Mouse (Mus musculus) embryonic facial prominence, embryonic 12.5 days (tissue): ENCODE data around the gene Ifrd2. TPM values are rescaled to one million over a fixed set of nuclear protein-coding genes. Genes with fewer than 3 reads are reported as not detected.
A peak's percentile ranks its signal among the peaks of the same experiment; 100 is the strongest.

Experiments used
- ATAC-seq: fragments of 200-750 bp; cut with Nextera tagmentation; 2 replicates; pipeline ENCODE4 v1.8.0; 2017; ENCODE audit not compliant: insufficient number of reproducible peaks, insufficient read depth, low FRiP score, low TSS enrichment
- H3K27ac ChIP-seq: fragments of 300-500 bp; sonication (generic); 2 replicates; pipeline ENCODE4 v1.5.1; 2016; ENCODE audit warnings: mild to moderate bottlenecking
- H3K27me3 ChIP-seq: fragments of 300-500 bp; sonication (generic); 2 replicates; pipeline ENCODE4 v1.6.1; 2016; ENCODE audit warnings: mild to moderate bottlenecking, moderate library complexity
- H3K36me3 ChIP-seq: fragments of 300-500 bp; sonication (generic); 2 replicates; pipeline ENCODE4 v1.6.1; 2016; ENCODE audit warnings: mild to moderate bottlenecking
- H3K4me1 ChIP-seq: fragments of 300-500 bp; sonication (generic); 2 replicates; pipeline ENCODE4 v1.6.1; 2016
- H3K4me2 ChIP-seq: fragments of 300-500 bp; sonication (generic); replicated peaks from 2 replicates; pipeline ENCODE4 v1.6.1; 2016; ENCODE audit warnings: mild to moderate bottlenecking, moderate library complexity
- H3K4me3 ChIP-seq: fragments of 300-500 bp; sonication (generic); 2 replicates; pipeline ENCODE4 v1.5.1; 2016; ENCODE audit warnings: mild to moderate bottlenecking
- H3K9ac ChIP-seq: fragments of 300-500 bp; sonication (generic); 2 replicates; pipeline ENCODE4 v1.6.1; 2016; ENCODE audit warnings: mild to moderate bottlenecking, moderate library complexity
- H3K9me3 ChIP-seq: fragments of 300-500 bp; sonication (generic); 2 replicates; pipeline ENCODE4 v1.6.1; 2016; ENCODE audit warnings: mild to moderate bottlenecking, moderate library complexity
- WGBS: fragments of 180-500 bp; shearing (Covaris S2); methylation state at CpG from one replicate; pipeline ENCODE4 v1.1.7; 2016; 5-methylcytosine and 5-hydroxymethylcytosine counted together
- polyA plus RNA-seq: library from polyadenylated mRNA; unstranded; fragments of >200 nt; fragmentation: Nextera tagmentation; extraction: Ambion mirVana; gene quantifications from 2 replicates; pipeline ENCODE4 v1.2.1, GENCODE M21; 2016

Gene Ifrd2
- polyA plus RNA-seq, 1 experiment from 2014 or later = 36.9 TPM

DNA sequence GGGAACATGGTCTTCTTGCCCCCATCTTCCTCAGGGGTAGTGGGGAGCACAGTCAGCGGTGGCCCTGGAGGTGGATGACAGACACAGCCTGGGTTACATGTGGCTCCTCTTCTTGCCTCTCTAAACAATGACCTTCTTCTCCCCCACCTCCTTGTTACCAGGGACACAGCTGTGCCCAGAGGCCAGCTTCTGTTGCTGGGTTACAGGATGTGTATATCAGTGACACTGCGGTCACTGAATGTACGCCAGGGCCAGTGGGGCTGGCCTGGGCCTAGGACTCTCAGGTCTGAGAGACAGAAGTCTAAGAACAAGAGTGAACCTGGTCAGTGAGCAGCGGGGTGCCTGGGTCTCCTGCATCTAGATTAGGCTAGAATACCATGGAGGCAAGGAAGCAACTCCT lies 27.6 kb downstream of the Ifrd2 start:
- no peak overlapping the region for H3K9ac ChIP-seq
- no peaks in the 10 kb centered on the region for H3K27me3 ChIP-seq
- no peak overlapping the region for H3K4me2 ChIP-seq
- no peak overlapping the region for H3K4me3 ChIP-seq
- 61% methylated on average over 4 of the region's 4 CpGs for WGBS
- H3K36me3 ChIP-seq = peaks cover 58% of the 10 kb centered on the region
- no peak overlapping the region for H3K27ac ChIP-seq
- H3K9me3 ChIP-seq = no peaks in the 10 kb centered on the region
- H3K4me1 ChIP-seq = peaks cover 11% of the 10 kb centered on the region
- no peak for ATAC-seq

DNA sequence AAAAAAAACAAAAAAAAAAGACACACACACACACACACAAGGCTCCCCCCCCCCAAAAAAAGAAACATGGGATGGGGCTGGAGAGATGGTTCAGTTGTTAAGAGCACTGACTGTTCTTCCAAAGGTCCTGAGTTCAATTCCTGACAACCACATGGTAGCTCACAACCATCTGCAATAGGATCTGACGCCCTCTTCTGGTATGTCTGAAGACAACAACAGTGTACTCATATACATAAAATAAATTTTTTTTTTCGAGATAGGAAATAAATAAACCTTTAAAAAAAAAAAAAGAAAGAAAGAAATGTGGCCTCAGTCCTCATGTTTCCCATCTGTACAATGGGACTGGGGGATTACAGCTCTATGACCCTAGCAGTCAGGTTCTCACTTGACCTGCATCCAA lies 30.0 kb downstream of the Ifrd2 start:
- no peak for ATAC-seq
- no peak overlapping the region for H3K4me2 ChIP-seq
- 80% methylated on average over 2 of the region's 2 CpGs for WGBS
- H3K27ac ChIP-seq = no peak overlapping the region
- no peaks in the 10 kb centered on the region for H3K27me3 ChIP-seq
- H3K36me3 ChIP-seq = peaks cover 74% of the 10 kb centered on the region
- no peak overlapping the region for H3K4me3 ChIP-seq
- H3K9ac ChIP-seq = no peak overlapping the region
- no peaks in the 10 kb centered on the region for H3K9me3 ChIP-seq
- peaks cover 4% of the 10 kb centered on the region; the same call in 1 of the 2 replicates for H3K4me1 ChIP-seq

DNA sequence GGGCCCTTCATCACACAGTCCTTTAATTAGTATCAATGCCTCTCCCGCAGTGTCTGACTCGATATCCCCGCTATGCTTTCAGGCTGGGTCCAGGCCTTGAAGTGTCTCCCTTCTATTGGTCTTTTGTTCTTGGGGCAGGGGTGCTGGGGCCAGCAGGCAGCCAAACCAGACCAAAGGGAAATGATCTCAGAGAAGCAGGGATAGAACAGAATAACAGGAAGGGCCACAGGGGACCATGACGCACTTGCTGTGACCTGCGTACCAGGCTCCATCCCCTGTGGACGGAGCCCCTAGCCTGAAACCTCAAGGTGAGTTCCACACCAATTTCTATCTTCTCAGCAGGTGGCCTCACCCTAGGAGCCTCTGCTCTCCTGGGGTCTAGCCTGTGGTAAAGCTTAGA lies 30.7 kb downstream of the Ifrd2 start:
- H3K9ac ChIP-seq = no peak overlapping the region
- no peak for ATAC-seq
- 86% methylated on average over 6 of the region's 6 CpGs for WGBS
- H3K9me3 ChIP-seq = no peaks in the 10 kb centered on the region
- H3K27ac ChIP-seq = 0 out of 2 replicates have a peak overlapping the region, but pooled peaks have one; percentile 23
- peaks cover 78% of the 10 kb centered on the region for H3K36me3 ChIP-seq
- no peaks in the 10 kb centered on the region for H3K27me3 ChIP-seq
- H3K4me2 ChIP-seq = no peak overlapping the region
- H3K4me3 ChIP-seq = no peak overlapping the region
- peaks cover 2% of the 10 kb centered on the region; the same call in 1 of the 2 replicates for H3K4me1 ChIP-seq

DNA sequence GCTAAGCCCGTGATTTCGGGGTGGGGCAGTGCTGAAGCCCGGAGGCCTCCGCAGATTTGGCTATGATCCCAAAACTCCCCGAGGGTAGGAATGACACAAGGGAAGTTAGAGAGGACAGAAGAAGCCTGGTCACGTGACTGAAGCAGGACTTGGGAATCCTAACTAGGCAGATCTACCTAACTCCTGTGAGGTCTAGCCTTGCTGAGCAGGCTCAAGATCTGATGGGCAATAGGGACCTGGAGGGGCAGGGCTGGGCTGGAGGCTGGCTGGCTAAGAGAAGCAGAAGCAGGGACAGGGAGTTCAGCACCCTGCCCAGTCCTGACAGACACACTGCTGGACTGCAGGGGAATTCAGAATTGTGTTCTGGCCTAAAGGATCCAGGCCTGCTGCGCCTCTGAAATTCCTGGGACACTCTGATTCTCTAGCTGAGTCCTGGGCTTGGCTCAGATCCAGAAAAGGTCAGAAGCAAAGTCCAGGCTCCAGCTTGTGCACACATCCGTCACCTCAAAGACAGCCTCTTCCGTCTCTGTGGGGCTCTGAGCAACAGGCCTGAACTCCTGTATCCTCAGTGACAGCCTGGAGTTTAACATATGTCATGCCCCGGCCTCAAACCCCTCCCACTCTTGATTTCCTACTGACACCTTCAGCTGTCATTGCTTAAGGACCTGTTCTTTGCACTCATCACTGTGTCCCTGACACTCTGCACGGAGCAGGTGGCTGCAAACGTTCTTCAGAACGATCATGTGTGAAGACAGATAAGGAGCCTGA lies 31.5 kb downstream of the Ifrd2 start:
- Histone ChIP-seq H3K36me3 (peaks cover 79% of the 10 kb centered on the region), H3K4me3 (no peak overlapping the region), H3K27me3 (no peaks in the 10 kb centered on the region), H3K9ac (no peak overlapping the region), H3K9me3 (no peaks in the 10 kb centered on the region), H3K4me1 (no peaks in the 10 kb centered on the region), H3K27ac (0 out of 2 replicates have a peak overlapping the region, but pooled peaks have one; percentile 17), H3K4me2 (no peak overlapping the region)
- whole genome bisulfite sequencing = 74% methylated on average over 13 of the region's 13 CpGs
- ATAC-seq = no peak

DNA sequence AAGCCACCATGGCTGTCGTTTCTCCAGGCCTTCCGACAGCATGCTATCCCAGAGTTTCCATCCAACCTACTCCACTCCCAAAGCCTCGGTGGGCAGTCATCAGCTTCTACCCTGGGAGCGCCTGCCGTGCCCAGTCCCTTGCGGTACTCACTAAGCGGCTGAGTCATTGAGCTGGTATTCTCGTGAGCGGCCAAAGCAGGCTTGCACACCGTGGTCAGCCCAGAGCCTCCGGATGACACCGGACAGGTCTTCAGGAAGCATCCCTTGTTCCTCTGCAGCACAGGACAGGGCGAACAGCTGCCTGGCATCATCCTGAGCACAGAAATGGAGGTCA lies 32.1 kb downstream of the Ifrd2 start:
- Histone ChIP-seq H3K4me2 (no peak overlapping the region), H3K36me3 (peaks cover 80% of the 10 kb centered on the region), H3K27me3 (no peaks in the 10 kb centered on the region), H3K4me1 (no peaks in the 10 kb centered on the region), H3K9ac (no peak overlapping the region), H3K4me3 (no peak overlapping the region), H3K9me3 (no peaks in the 10 kb centered on the region), H3K27ac (no peak overlapping the region)
- 88% methylated on average over 13 of the region's 13 CpGs for WGBS
- no peak for ATAC-seq

DNA sequence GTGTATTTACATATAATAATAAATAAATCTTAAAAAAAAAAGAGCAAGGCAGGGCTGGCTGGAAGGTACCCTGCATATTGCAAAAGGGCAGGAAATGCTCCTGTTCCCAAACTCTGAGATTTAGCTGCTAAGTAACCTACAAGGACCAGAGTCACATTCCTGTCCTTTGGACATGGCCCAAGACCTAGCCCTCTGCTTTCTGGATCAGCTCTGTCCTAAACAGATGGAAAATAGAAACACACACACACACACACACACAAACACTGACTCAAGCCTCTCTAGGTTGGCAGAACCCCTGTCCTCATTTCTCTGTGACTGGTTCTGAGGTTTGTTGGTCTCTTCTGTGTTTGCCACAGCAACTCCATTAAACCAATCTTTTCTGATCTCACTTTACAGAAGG lies 33.5 kb downstream of the Ifrd2 start:
- no peak overlapping the region for H3K9ac ChIP-seq
- no peak overlapping the region for H3K4me3 ChIP-seq
- peaks cover under 1% of the 10 kb centered on the region for H3K4me1 ChIP-seq
- H3K27me3 ChIP-seq = no peaks in the 10 kb centered on the region
- ATAC-seq = no peak
- H3K27ac ChIP-seq = no peak overlapping the region
- no peaks in the 10 kb centered on the region for H3K9me3 ChIP-seq
- peaks cover 76% of the 10 kb centered on the region for H3K36me3 ChIP-seq
- no peak overlapping the region for H3K4me2 ChIP-seq

DNA sequence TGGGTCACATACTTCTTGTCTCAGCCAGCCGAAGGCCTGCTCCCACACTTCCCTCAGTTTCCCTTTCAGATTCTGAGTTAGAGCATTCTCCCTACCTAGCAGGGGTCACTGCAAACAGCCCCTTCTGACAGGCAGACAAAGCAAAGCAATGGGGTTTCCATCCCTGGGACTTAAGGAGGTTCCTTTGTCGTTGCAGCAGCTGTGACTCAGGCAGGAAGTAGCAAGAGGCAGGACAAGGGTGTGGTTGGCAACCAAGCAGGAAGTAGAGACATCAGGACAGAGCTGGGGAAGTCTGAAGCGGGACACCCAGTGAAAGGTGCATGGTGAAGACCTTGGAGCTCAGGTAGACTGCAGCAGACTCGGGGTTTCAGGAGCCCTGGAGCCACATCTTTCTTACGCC lies 37.1 kb downstream of the Ifrd2 start:
- WGBS = 72% methylated on average over 5 of the region's 5 CpGs
- Histone ChIP-seq H3K27ac (no peak overlapping the region; the same call in 1 of the 2 replicates), H3K9ac (no peak overlapping the region), H3K4me3 (no peak overlapping the region), H3K36me3 (peaks cover 52% of the 10 kb centered on the region), H3K9me3 (no peaks in the 10 kb centered on the region), H3K27me3 (no peaks in the 10 kb centered on the region), H3K4me1 (peaks cover 36% of the 10 kb centered on the region), H3K4me2 (no peak overlapping the region)
- ATAC-seq = no peak

DNA sequence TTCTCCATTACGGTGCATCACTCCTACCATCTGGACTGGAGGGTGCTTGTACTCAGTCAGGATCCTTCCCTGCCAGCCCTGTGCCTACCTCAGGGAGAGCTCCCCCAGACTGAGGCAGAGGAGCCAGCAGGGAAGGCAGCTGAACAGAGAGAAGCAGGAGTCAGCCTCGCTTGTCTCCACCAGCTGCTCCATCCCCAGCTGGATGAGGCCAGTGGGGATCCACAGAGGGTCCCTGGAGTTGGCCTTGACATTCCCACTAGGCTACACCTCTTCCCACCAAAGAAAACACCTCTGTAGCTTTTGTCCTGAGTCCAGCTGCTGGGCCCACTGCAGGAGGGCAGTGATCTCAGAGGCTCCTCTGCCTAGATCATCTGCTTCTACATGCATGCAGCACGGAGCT lies 37.5 kb downstream of the Ifrd2 start:
- Histone ChIP-seq H3K27ac (peak overlapping the region; percentile 7; the same call in 1 of the 2 replicates), H3K27me3 (no peaks in the 10 kb centered on the region), H3K9ac (no peak overlapping the region; the same call in 1 of the 2 replicates), H3K36me3 (peaks cover 48% of the 10 kb centered on the region), H3K4me1 (peaks cover 40% of the 10 kb centered on the region), H3K4me3 (no peak overlapping the region), H3K9me3 (no peaks in the 10 kb centered on the region), H3K4me2 (no peak overlapping the region)
- 88% methylated on average over 3 of the region's 3 CpGs for WGBS
- no peak for ATAC-seq

DNA sequence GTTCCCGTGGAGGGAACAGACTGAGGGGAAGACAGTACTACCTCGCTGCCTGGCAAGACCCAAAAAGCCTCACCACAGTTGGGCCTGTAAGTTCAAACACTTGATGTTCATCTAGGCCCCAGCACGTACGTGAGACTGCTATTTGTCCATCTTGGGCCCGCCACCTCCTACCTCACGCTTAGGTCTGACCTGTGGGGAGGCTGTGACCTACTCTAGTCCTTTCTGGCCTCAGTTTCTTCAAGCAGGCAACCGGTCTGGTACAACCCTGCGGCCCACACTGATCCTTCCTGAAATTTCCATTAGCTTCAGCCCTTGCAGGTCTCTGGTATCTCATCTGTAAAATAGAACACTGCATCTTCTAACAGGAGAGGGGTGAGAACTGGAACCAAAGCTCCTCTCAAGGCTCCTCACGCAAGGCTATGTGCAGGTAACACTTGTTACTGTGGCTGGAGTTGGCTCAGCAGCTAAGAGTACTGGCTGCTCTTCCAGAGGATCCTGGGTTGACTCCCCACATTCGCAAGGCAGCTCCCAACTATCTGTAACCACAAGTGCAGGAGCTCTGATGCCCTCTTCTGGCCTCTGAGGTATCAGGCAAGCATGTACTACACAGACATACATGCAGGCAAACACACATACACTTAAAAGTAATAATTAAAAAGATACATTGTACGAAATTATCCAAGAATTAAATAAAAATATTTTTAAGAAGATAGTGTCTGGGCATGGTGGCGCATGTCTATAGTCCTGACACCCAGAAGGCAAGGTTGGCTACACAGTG lies 38.1 kb downstream of the Ifrd2 start:
- Histone ChIP-seq H3K36me3 (peaks cover 42% of the 10 kb centered on the region), H3K4me2 (no peak overlapping the region), H3K4me3 (no peak overlapping the region), H3K27me3 (no peaks in the 10 kb centered on the region), H3K27ac (peak overlapping the region; percentile 7; the same call in 1 of the 2 replicates), H3K4me1 (peaks cover 46% of the 10 kb centered on the region), H3K9me3 (no peaks in the 10 kb centered on the region), H3K9ac (no peak overlapping the region; the same call in 1 of the 2 replicates)
- ATAC-seq = no peak
- 89% methylated on average over 12 of the region's 12 CpGs for WGBS

DNA sequence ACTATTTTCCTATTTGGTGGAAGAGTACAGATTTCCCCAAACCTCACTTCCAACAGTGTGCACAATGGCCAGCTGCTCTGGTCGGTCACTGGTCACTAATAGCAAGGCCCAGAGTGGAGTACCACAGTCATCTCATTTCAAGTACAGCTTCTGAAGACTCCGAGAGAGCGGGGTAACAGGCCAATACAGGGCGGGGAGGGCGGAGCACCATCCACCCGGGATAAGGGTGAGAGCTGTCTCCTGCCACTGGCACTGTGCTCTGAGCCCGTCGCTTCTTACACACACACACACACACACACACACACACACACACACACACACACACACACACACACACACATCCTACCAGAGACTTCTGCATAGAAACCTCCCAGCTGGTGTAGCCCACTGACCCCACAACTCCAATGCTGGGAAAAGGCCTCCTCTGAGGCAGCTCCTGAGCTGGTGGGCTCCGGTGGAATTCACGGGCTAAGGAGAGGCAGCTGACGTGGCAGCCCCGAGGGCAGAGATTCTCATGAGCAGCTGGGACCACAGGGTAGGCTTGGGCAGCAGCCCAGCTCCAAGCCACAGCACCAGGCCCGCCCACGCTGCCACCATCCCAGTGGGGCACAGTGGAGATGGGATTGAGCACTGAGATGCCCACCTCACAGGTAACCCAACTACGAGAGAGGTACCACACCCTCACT lies 38.9 kb downstream of the Ifrd2 start:
- 40% methylated on average over 15 of the region's 15 CpGs for WGBS
- Histone ChIP-seq H3K9me3 (no peaks in the 10 kb centered on the region), H3K4me3 (peak overlapping the region; percentile 6), H3K4me1 (peaks cover 54% of the 10 kb centered on the region), H3K4me2 (peak overlapping the region; percentile 40), H3K9ac (peak overlapping the region; percentile 41; the same call in 1 of the 2 replicates), H3K27me3 (no peaks in the 10 kb centered on the region), H3K36me3 (peaks cover 37% of the 10 kb centered on the region), H3K27ac (peak overlapping the region; percentile 94)
- ATAC-seq = peak; percentile 42

DNA sequence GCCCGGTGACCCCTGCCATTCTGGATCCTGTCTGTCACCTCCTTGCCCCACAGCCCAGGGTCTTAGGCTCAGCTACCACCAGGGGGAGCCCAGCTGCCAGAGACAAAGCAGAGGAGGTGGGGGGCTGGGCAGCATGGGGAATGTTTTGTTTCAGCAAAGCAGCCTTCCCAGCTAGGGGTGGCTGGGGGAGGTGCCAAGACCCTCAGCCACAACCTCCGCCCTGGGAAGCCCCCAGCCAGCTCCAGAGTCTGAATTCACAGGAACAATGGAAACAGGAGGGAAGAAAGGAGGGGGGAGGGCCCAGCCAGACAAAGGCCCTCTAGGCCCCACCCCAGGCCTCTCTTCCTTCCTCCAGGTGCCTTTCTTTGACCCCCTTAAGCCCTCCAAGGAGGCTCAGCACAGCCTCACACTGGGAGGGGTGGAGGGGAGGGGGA lies 39.4 kb downstream of the Ifrd2 start:
- Histone ChIP-seq H3K36me3 (peaks cover 35% of the 10 kb centered on the region), H3K4me2 (peak overlapping the region; percentile 40), H3K9ac (peak overlapping the region; percentile 58), H3K4me3 (0 out of 2 replicates have a peak overlapping the region, but pooled peaks have one; percentile 6), H3K27ac (peak overlapping the region; percentile 94), H3K4me1 (peaks cover 59% of the 10 kb centered on the region), H3K27me3 (no peaks in the 10 kb centered on the region), H3K9me3 (no peaks in the 10 kb centered on the region)
- ATAC-seq = peak; percentile 64
- WGBS = 4% methylated on average over 2 of the region's 2 CpGs
